Mouse (Mus musculus): Measurements from ENCODE around the gene Efcab6.

Efcab6 gene

DNA sequence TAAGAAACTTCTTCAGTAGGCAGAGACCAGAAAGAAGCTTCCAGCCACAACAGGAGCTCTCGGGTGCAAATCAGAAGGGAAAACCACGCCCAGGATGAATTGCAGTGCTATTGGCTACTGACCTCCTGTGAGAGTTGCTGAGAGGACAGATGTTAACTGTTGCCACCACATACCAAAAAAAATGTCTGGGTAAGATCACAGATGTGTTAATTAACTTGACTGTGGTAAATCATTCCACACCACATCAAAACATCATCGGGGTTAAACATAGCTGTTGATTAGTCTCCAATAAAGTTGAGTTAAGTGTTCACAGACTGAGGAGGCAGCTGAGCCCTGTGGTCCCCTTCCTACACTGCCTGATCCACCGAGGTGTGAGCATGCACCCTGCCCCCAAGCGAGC, 88.1 kb downstream of the Efcab6 start:
- no peak for DNase-seq (ENCODE audit: low read depth, low spot score)

DNA sequence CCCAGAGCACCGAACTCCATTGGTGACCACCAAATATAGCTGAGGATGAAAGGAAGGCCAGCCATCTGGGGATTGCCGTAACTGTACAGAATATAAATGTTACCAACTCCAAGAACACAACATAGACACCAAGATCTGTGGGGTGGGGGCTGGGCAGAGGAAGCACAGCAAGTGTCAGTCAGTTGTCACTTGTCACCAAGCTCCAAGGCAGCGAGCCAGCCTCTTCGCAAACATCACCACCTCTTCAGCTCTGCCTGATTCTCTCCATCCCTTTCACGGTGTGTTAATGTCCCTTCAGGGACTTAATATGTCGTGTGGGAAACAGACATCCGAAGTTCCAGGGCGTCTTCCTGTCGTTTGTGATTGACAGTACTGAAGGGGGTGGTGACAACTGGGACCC, 93.0 kb downstream of the Efcab6 start:
- no peak for DNase-seq (ENCODE audit: low read depth, low spot score)

DNA sequence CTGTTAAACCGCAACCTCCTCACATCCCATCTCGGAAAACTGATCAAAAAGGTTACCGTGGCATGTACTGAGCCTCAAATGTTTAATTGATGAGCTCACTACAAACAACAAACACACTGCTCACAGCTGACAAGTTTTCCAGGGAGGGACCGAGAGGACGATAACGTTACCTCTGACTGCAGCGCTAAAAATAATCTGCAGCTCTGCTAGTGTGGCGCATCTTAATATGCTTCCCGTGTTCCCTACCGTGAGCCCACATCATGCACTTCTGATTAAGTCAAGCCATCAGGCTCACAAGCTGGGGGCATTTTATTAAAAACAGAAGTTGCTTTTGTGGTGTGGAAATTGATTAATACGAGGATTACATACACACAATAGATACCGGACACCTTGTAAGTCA, 97.4 kb downstream of the Efcab6 start:
- DNase-seq (ENCODE audit: low read depth, low spot score), result no peak

DNA sequence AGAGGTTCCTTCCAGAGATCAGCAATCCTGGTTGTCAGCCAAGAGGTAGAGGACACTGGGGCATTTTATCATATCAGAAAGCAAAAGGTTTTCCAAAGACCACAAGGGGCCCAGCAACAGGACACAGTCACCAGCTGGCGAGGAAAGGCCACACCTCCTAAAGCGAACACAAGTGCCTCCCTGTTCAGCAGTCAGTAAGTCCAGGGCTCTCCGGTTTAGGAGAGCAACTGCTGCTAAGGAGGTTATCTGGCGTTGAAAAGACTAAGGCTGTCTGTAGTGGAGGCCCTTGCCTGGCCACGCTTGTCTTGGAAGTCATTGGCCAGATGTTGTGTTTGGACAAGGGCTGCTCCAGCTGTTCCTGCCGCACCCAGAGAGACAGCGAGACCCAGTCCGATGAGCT, 100.1 kb downstream of the Efcab6 start:
- DNase-seq (ENCODE audit: low read depth, low spot score), result no peak

GRCm38 (mm10) chr15:83958376-83958775, 106.8 kb downstream of the Efcab6 start:
- DNase-seq (ENCODE audit: low read depth, low spot score), result no peak

DNA sequence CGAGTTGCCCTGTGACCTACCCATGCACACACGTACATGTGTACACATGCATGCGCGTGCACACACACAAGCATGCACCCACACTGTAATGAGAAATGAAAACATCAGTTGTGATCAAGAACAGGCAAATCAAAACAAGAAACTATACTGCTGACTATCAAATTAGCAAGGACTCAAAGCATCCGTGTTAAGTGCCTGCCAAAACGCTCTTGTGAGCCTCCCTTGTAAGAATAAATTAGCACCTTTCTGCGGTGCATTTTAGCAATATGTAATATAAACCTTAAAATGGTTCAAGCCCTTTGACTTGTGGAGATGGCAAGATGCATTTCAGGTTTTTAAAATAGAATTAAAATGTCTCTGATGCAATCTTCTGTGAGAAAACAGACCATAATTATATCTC, 108.2 kb downstream of the Efcab6 start:
- DNase-seq (ENCODE audit: low read depth, low spot score), result no peak

GRCm38 (mm10) chr15:83955948-83956707, 109.1 kb downstream of the Efcab6 start:
- DNase-seq (ENCODE audit: low read depth, low spot score), result no peak

GRCm38 (mm10) chr15:83949729-83950491, 115.3 kb downstream of the Efcab6 start:
- no peak for DNase-seq (ENCODE audit: low read depth, low spot score)

GRCm38 (mm10) chr15:83939703-83940102, 125.5 kb downstream of the Efcab6 start:
- no peak for DNase-seq (ENCODE audit: low read depth, low spot score)

DNA sequence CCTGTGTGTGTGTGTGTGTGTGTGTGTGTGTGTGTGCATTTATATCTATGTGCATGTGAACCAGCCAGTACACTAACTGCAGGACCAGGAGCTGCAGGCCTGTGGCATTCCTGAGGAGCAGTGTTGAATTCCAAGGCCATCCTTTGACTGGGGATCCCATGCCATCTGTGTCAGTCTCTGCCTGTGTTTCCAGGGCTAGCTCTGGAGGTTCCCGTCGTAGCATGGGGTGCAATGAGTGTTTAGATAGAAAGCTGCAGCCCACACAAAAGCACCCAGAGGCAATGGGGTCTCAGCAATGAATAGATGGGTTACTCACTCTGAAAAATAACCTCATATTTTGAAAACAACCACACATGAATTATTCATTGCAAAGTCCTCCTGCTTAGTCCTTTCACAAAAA, 126.7 kb downstream of the Efcab6 start:
- no peak for DNase-seq (ENCODE audit: low read depth, low spot score)

GRCm38 (mm10) chr15:83936506-83936905, 128.7 kb downstream of the Efcab6 start:
- no peak for DNase-seq (ENCODE audit: low read depth, low spot score)

DNA sequence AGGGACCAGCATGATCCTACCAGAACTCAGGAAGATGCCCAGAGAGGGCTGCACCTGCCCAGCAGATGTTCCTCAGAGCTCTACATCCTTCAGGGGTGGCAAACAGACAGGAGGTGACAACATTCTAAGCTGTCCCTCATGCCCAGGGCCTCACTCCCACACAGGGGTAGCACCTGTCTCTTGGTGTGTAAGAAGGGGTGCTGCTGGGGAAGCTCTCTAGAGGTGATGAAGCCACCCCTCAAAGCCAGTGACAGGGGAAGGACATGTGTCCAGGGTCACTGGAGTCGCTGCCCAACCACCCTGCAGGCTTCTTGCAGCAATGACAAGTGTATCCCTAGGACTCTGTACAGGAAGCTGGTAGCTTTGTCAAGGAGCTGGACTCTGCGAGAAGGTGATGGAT, 130.4 kb downstream of the Efcab6 start:
- DNase-seq (ENCODE audit: low read depth, low spot score), result no peak

GRCm38 (mm10) chr15:83925338-83925737, 139.8 kb downstream of the Efcab6 start:
- DNase-seq (ENCODE audit: low read depth, low spot score), result no peak

- no peak for DNase-seq (ENCODE audit: low read depth, low spot score)
Observed at GRCm38 (mm10) chr15:83924656-83925055, 140.5 kb downstream of the Efcab6 start.

DNA sequence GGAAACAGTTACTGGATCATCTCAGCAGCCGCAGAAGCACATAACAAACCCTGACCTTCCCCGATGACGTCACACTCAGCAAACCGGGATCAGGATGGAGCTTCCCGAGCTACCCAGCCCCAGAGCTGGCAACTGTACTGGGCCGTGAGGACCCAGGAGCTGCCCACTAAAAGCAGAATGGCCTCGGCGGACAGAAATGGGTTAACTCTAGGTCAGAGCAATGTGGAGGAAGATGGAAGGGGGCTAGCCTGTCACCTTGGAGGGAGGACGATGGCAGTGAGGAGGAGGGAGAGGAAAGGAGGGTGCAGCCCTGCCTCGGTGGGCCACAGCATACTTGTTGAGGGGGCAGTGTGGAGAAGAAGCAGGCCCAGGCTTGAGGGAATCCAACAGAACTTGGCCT, 149.8 kb downstream of the Efcab6 start:
- DNase-seq (ENCODE audit: low read depth, low spot score), result no peak

- no peak for DNase-seq (ENCODE audit: low read depth, low spot score)
Observed at GRCm38 (mm10) chr15:83913028-83913714, 152.0 kb downstream of the Efcab6 start.

DNA sequence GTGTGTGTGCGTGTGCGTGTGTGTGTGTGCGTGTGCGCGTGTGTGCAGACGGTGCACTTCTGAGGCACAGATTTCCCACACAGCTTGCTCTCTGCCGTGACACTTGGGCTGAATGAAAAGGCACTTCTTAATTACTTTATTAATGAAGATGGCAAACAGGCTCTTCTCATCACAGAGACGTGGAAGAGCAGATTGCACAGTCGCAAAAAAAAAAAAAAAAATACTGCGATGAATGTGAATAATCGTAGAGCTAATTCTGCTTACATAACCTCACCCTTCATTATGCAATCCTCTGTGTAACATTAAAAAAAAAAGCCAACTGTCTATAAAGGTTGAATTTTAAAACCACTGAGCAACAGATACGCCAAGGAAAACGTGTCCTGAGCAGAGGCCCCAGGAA, 158.7 kb downstream of the Efcab6 start:
- peak; percentile 43 for DNase-seq (ENCODE audit: low read depth, low spot score)

GRCm38 (mm10) chr15:83897286-83897685, 167.9 kb downstream of the Efcab6 start:
- DNase-seq (ENCODE audit: low read depth, low spot score), result peak; percentile 67

DNA sequence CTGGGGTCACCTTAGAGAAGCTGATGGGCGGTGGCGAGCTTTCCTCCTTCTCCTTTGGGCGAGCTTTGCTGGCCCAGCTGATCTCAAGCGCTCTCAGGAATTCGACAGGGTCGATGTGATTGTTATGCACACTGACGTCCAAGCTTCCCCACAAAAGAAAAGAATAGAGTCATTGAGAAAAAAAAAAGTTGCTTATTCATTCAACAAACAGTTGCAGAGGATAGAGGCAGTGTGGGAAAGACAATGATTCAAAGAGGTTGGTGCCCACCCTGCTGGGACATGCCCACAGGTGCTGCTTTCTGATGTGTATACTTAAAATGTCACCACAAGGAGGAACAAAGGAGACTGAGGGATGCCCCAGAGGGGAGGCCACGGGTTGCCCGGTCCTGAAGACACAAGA, 169.2 kb downstream of the Efcab6 start:
- no peak for DNase-seq (ENCODE audit: low read depth, low spot score)

GRCm38 (mm10) chr15:83894261-83894660, 170.9 kb downstream of the Efcab6 start:
- DNase-seq (ENCODE audit: low read depth, low spot score), result no peak

- DNase-seq (ENCODE audit: low read depth, low spot score), result no peak
Observed at GRCm38 (mm10) chr15:83892871-83893270, 172.3 kb downstream of the Efcab6 start.

GRCm38 (mm10) chr15:83884291-83884690, 180.9 kb downstream of the Efcab6 start:
- peak; percentile 45 for DNase-seq (ENCODE audit: low read depth, low spot score)

DNA sequence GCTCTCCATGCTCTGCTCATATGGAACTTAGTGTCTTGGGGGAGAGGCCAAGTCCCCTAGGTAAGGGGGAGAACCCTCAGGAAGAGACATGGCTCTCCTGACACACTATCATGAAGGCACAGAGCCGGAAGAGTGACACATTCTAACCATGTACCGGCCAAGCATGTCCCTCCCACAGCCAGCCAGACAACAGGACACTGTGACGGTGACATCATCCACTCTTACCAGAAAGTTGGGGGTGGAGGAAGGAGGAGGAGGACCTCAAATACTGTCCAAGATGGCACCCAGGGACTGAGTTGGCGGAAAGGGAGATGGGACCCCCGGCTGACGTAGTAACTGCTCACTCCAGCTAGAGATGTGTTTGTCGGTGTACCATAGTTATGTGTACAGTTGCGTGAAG, 181.4 kb downstream of the Efcab6 start:
- no peak for DNase-seq (ENCODE audit: low read depth, low spot score)

Data from brain, embryonic 18.5 days (tissue).